Mouse (Mus musculus) liver, embryonic 16.5 days (tissue): ENCODE data around the gene Gm12169. TPM values are rescaled to one million over a fixed set of nuclear protein-coding genes. Genes with fewer than 3 reads are reported as not detected.
"Not testable (repeated sequence)": the region's sequence is repeated elsewhere in the genome, so short reads cannot be mapped to it uniquely, and the experiment has no call there.

ENCODE experiments used
- ATAC-seq: fragments of 200-750 bp; cut with Nextera tagmentation; 2 replicates; pipeline ENCODE4 v1.8.0; 2017; ENCODE audit warnings: low read depth, mild to moderate bottlenecking, moderate number of reproducible peaks, moderate library complexity
- H3K27ac ChIP-seq: fragments of 300-500 bp; sonication (generic); 2 replicates; pipeline ENCODE4 v1.5.1; 2014; ENCODE audit warnings: mild to moderate bottlenecking, low read length
- H3K27me3 ChIP-seq: fragments of 300-500 bp; sonication (generic); 2 replicates; pipeline ENCODE4 v1.6.1; 2014; ENCODE audit warnings: low read depth, low read length, mixed read lengths; ENCODE audit not compliant: control insufficient read depth, insufficient read depth
- H3K36me3 ChIP-seq: fragments of 300-500 bp; sonication (generic); 2 replicates; pipeline ENCODE4 v1.6.1; 2014; ENCODE audit warnings: mild to moderate bottlenecking; ENCODE audit not compliant: control insufficient read depth, insufficient read depth
- H3K4me1 ChIP-seq: fragments of 300-500 bp; sonication (generic); 2 replicates; pipeline ENCODE4 v1.6.1; 2014; ENCODE audit warnings: low read depth, low read length, mixed read lengths; ENCODE audit not compliant: control insufficient read depth
- H3K4me2 ChIP-seq: fragments of 300-500 bp; sonication (generic); 2 replicates; pipeline ENCODE4 v1.6.1; 2014; ENCODE audit warnings: low read depth, low read length, mixed read lengths
- H3K4me3 ChIP-seq: fragments of 300-500 bp; sonication (generic); 2 replicates; pipeline ENCODE4 v1.5.1; 2014; ENCODE audit warnings: low read depth, mild to moderate bottlenecking, low read length
- H3K9ac ChIP-seq: fragments of 300-500 bp; sonication (generic); 2 replicates; pipeline ENCODE4 v1.6.1; 2014; ENCODE audit warnings: low read depth, low read length
- H3K9me3 ChIP-seq: fragments of 300-500 bp; sonication (generic); replicated peaks from 2 replicates; pipeline ENCODE4 v1.6.1; 2016; ENCODE audit warnings: low read length; ENCODE audit not compliant: control insufficient read depth
- WGBS: fragments of 180-500 bp; shearing (Covaris S2); extraction: QIAGEN DNeasy Blood & Tissue Kit; methylation state at CpG from one replicate; pipeline ENCODE4 v1.1.7; 2014; ENCODE audit not compliant: insufficient replicate concordance; 5-methylcytosine and 5-hydroxymethylcytosine counted together
- polyA plus RNA-seq: library from polyadenylated mRNA; unstranded; fragments of >200 nt; fragmentation: Nextera tagmentation; extraction: Ambion mirVana; gene quantifications from 2 replicates; pipeline ENCODE4 v1.2.1, GENCODE M21; 2015

Gm12169 gene
- not detected in 2 replicates for polyA plus RNA-seq

- Histone ChIP-seq H3K9ac (no peak within 1 kb of the TSS), H3K4me1 (no peaks in the 10 kb centered on the region), H3K27me3 (no peaks in the 10 kb centered on the region), H3K4me3 (no peak within 1 kb of the TSS), H3K27ac (no peak within 1 kb of the TSS), H3K4me2 (no peak within 1 kb of the TSS), H3K9me3 (no peaks in the 10 kb centered on the region), H3K36me3 (no peaks in the 10 kb centered on the region)
- ATAC-seq = no peak
- WGBS = 80% methylated on average over 2 of the region's 2 CpGs
These were observed at the start of gene Gm12169 for GRCm38 (mm10) chr11:46523912-46524311. Gm12169 (plus strand) TSS chr11:46524212.

- H3K4me1 ChIP-seq = no peaks in the 10 kb centered on the region
- H3K9ac ChIP-seq = no peak overlapping the region
- H3K27me3 ChIP-seq = no peaks in the 10 kb centered on the region
- H3K4me3 ChIP-seq = no peak overlapping the region
- H3K36me3 ChIP-seq = no peaks in the 10 kb centered on the region
- no peak overlapping the region for H3K4me2 ChIP-seq
- no peaks in the 10 kb centered on the region for H3K9me3 ChIP-seq
- H3K27ac ChIP-seq = no peak overlapping the region
- WGBS = 78% methylated on average over 4 of the region's 4 CpGs
- ATAC-seq = no peak
These were observed 49.8 kb upstream of the Gm12169 start for GRCm38 (mm10) chr11:46474220-46474619.

GRCm38 (mm10) chr11:46479311-46479710 is 44.7 kb upstream of the Gm12169 start:
- Histone ChIP-seq H3K9ac (no peak overlapping the region), H3K4me1 (no peaks in the 10 kb centered on the region), H3K4me2 (no peak overlapping the region), H3K27ac (no peak overlapping the region), H3K4me3 (no peak overlapping the region), H3K27me3 (no peaks in the 10 kb centered on the region), H3K36me3 (no peaks in the 10 kb centered on the region), H3K9me3 (no peaks in the 10 kb centered on the region)
- no peak for ATAC-seq
- WGBS = 61% methylated on average over 9 of the region's 9 CpGs

- ATAC-seq = peak; percentile 13; the same call in 1 of the 2 replicates
- Histone ChIP-seq H3K27me3 (no peaks in the 10 kb centered on the region), H3K27ac (no peak overlapping the region), H3K4me3 (no peak overlapping the region), H3K4me2 (no peak overlapping the region), H3K4me1 (no peaks in the 10 kb centered on the region), H3K36me3 (no peaks in the 10 kb centered on the region), H3K9me3 (no peaks in the 10 kb centered on the region), H3K9ac (no peak overlapping the region)
- 18% methylated on average over 7 of the region's 7 CpGs for WGBS
These were observed 43.5 kb upstream of the Gm12169 start for GRCm38 (mm10) chr11:46480517-46480916.

- 3% methylated on average over 1 of the region's 1 CpGs for WGBS
- ATAC-seq = no peak
- H3K27me3 ChIP-seq = no peaks in the 10 kb centered on the region
- no peaks in the 10 kb centered on the region for H3K4me1 ChIP-seq
- no peak overlapping the region for H3K9ac ChIP-seq
- H3K36me3 ChIP-seq = no peaks in the 10 kb centered on the region
- no peak overlapping the region for H3K27ac ChIP-seq
- no peak overlapping the region for H3K4me2 ChIP-seq
- no peaks in the 10 kb centered on the region for H3K9me3 ChIP-seq
- H3K4me3 ChIP-seq = no peak overlapping the region
These were observed 35.8 kb upstream of the Gm12169 start for GRCm38 (mm10) chr11:46488231-46488630.

GRCm38 (mm10) chr11:46488650-46489049 is 35.4 kb upstream of the Gm12169 start:
- no peak overlapping the region for H3K4me3 ChIP-seq

GRCm38 (mm10) chr11:46507146-46507545 is 16.9 kb upstream of the Gm12169 start:
- no peak overlapping the region for H3K27ac ChIP-seq
- no peaks in the 10 kb centered on the region for H3K36me3 ChIP-seq
- H3K9me3 ChIP-seq = no peaks in the 10 kb centered on the region
- H3K4me3 ChIP-seq = no peak overlapping the region
- no peak overlapping the region for H3K4me2 ChIP-seq
- H3K27me3 ChIP-seq = no peaks in the 10 kb centered on the region
- H3K4me1 ChIP-seq = no peaks in the 10 kb centered on the region
- WGBS = 60% methylated on average over 3 of the region's 3 CpGs
- no peak for ATAC-seq
- no peak overlapping the region for H3K9ac ChIP-seq

More at GRCm38 (mm10) chr11:46488650-46489049, 35.4 kb upstream of the Gm12169 start:
- Histone ChIP-seq H3K4me2 (no peak overlapping the region), H3K36me3 (no peaks in the 10 kb centered on the region), H3K4me1 (no peaks in the 10 kb centered on the region), H3K27ac (no peak overlapping the region), H3K27me3 (no peaks in the 10 kb centered on the region), H3K9me3 (no peaks in the 10 kb centered on the region), H3K9ac (no peak overlapping the region)
- ATAC-seq = no peak
- 46% methylated on average over 2 of the region's 2 CpGs for WGBS

GRCm38 (mm10) chr11:46509900-46510299 is 14.1 kb upstream of the Gm12169 start:
- no peak overlapping the region for H3K27ac ChIP-seq

GRCm38 (mm10) chr11:46521341-46521740 is 2.7 kb upstream of the Gm12169 start:
- H3K27me3 ChIP-seq, H3K9ac ChIP-seq, H3K9me3 ChIP-seq, H3K4me3 ChIP-seq, H3K36me3 ChIP-seq, H3K27ac ChIP-seq, H3K4me2 ChIP-seq, H3K4me1 ChIP-seq, ATAC-seq: not testable (repeated sequence)
- 62% methylated on average over 5 of the region's 5 CpGs for WGBS

More at GRCm38 (mm10) chr11:46509900-46510299, 14.1 kb upstream of the Gm12169 start:
- Histone ChIP-seq H3K4me3 (no peak overlapping the region), H3K4me1 (no peaks in the 10 kb centered on the region), H3K36me3 (no peaks in the 10 kb centered on the region), H3K4me2 (no peak overlapping the region), H3K9me3 (no peaks in the 10 kb centered on the region), H3K27me3 (no peaks in the 10 kb centered on the region), H3K9ac (no peak overlapping the region)
- no peak for ATAC-seq
- 74% methylated on average over 5 of the region's 5 CpGs for WGBS
